Mouse (Mus musculus) heart, adult 2 months (tissue): Measurements from ENCODE around the gene Gpatch4. TPM values are rescaled to one million over a fixed set of nuclear protein-coding genes. Genes with fewer than 3 reads are reported as not detected.

Experiments
- DNase-seq, 2 experiments: peaks; one replicate each; pipeline ENCODE4 v3.0.0; 2021
- H3K27ac ChIP-seq: fragments of 200-600 bp; 2 replicates; pipeline ENCODE4 v1.8.1; 2022
- H3K27me3 ChIP-seq: fragments of 200-500 bp; 2 replicates; pipeline ENCODE4 v1.6.1; 2012; ENCODE audit warnings: mild to moderate bottlenecking, low read length, inconsistent platforms, mixed read lengths; ENCODE audit not compliant: control insufficient read depth, insufficient read depth
- H3K36me3 ChIP-seq: fragments of 200-500 bp; 2 replicates; pipeline ENCODE4 v1.6.1; 2012; ENCODE audit warnings: low read length, inconsistent platforms; ENCODE audit not compliant: control insufficient read depth, insufficient read depth
- H3K4me1 ChIP-seq: fragments of 200-500 bp; 2 replicates; pipeline ENCODE4 v1.6.1; 2011; ENCODE audit warnings: low read length; ENCODE audit not compliant: control insufficient read depth, insufficient read depth
- H3K4me3 ChIP-seq: fragments of 200-600 bp; 2 replicates; pipeline ENCODE4 v1.8.1; 2022
- H3K79me2 ChIP-seq: fragments of 200-500 bp; replicated peaks from 2 replicates; pipeline ENCODE4 v1.6.1; 2012; ENCODE audit warnings: mild to moderate bottlenecking, inconsistent platforms, low read length, moderate library complexity, mixed read lengths; ENCODE audit not compliant: control insufficient read depth, insufficient read depth
- H3K9ac ChIP-seq: fragments of 200-500 bp; 2 replicates; pipeline ENCODE4 v1.6.1; 2012; ENCODE audit warnings: low read depth, mild to moderate bottlenecking, control low read depth, inconsistent platforms, low read length, mixed read lengths
- CTCF ChIP-seq: fragments of 200-600 bp; IDR thresholded peaks from 2 replicates; pipeline ENCODE4 v1.8.1; 2022; ENCODE audit warnings: antibody characterized with exemption, mild to moderate bottlenecking, moderate library complexity
- EP300 ChIP-seq: fragments of 200-500 bp; IDR thresholded peaks from 2 replicates; pipeline ENCODE4 v1.6.1; 2011; ENCODE audit warnings: low read depth, low read length, control low read depth; ENCODE audit not compliant: insufficient read depth
- POLR2A ChIP-seq: fragments of 200-500 bp; IDR thresholded peaks from 2 replicates; pipeline ENCODE4 v1.6.1; 2011; ENCODE audit warnings: mild to moderate bottlenecking, low read depth, low read length, control low read depth; ENCODE audit not compliant: insufficient read depth
- WGBS: fragments of 180-500 bp; shearing (Covaris S2); methylation state at CpG from one replicate; pipeline ENCODE4 v1.1.7; 2018; 5-methylcytosine and 5-hydroxymethylcytosine counted together
- intact Hi-C: fragments of 180-260 bp; cut with DNase I; formaldehyde crosslinking; loops from one replicate; pipeline ENCODE4 v1.15.1; 2025
- polyA plus RNA-seq: library from polyadenylated mRNA; depleted of rRNA; stranded (reverse); fragments of >200 nt; gene quantifications from 2 replicates; pipeline ENCODE4 v1.2.3, GENCODE M21; 2012
- total RNA-seq, 2 experiments: library from RNA; stranded (reverse); gene quantifications; 2 replicates each; pipeline ENCODE4 v1.2.3; 2021

Gpatch4 gene
- total and polyA plus RNA-seq, 3 experiments = 4.3 to 9.9 (median 9.5) TPM

DNA sequence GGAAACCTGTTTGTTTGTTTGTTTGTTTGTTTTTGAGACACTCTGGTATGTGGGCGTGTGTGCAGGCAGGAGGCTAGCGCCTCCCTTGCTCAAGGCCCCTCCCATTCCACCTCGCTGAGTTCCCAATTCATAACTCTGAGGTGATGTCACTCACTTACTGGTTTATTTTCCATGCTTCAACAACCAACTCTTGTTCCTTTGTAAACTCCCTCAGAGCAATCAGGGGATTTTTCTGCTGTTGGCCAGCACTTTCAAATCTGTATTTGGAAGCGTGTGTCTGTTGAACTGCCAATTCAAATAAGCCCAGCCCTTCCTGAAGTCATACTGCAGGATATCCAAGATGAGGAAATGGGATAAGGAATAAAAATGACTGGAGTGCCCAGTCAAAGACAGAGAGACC is 39.8 kb downstream of the Gpatch4 start:
- Histone ChIP-seq H3K9ac (no peak overlapping the region), H3K27ac (no peak overlapping the region; the same call in 1 of the 2 replicates), H3K4me3 (no peak overlapping the region), H3K79me2 (no peaks in the 10 kb centered on the region), H3K36me3 (no peaks in the 10 kb centered on the region), H3K4me1 (peaks cover 1% of the 10 kb centered on the region; the same call in 1 of the 2 replicates), H3K27me3 (no peaks in the 10 kb centered on the region)
- 7% methylated on average over 4 of the region's 4 CpGs for whole genome bisulfite sequencing
- TF ChIP-seq POLR2A = no peak
- TF ChIP-seq EP300 = no peak
- TF ChIP-seq CTCF = no peak
- intact Hi-C loops = loop anchor here (2.0 kb wide), 1 partner anchor 40 kb away; the partner anchor contains the start of gene Gpatch4
- DNase-seq = peak in 1 of 2 experiments; percentile 16

DNA sequence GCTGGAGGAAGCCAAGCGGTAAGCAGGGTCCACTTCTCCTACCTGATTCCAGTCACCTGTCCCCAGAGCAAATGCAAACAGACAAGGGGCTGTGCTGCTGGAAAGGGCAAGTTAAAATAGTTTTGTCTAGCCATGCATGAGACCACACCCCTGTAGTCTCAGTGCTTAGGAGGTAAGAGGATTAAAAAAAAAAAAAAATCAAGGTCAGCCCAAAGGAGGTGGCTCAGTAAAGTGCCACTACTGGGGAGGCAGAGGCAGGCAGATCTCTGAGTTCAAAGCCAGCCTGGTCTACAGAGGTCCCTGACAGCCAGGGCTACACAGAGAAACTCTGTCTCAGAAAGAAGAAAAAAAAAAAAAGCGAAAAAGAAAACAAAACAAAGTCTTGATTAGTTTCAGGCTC is 41.1 kb downstream of the Gpatch4 start:
- Histone ChIP-seq H3K9ac (no peak overlapping the region), H3K27ac (no peak overlapping the region), H3K79me2 (no peaks in the 10 kb centered on the region), H3K4me1 (peaks cover 1% of the 10 kb centered on the region; the same call in 1 of the 2 replicates), H3K4me3 (no peak overlapping the region), H3K27me3 (no peaks in the 10 kb centered on the region), H3K36me3 (no peaks in the 10 kb centered on the region)
- WGBS = 92% methylated on average over 2 of the region's 2 CpGs
- no peak for DNase-seq
- TF ChIP-seq POLR2A = no peak
- no peak for TF ChIP-seq EP300
- no peak for TF ChIP-seq CTCF
- intact Hi-C loops = no loop called here

DNA sequence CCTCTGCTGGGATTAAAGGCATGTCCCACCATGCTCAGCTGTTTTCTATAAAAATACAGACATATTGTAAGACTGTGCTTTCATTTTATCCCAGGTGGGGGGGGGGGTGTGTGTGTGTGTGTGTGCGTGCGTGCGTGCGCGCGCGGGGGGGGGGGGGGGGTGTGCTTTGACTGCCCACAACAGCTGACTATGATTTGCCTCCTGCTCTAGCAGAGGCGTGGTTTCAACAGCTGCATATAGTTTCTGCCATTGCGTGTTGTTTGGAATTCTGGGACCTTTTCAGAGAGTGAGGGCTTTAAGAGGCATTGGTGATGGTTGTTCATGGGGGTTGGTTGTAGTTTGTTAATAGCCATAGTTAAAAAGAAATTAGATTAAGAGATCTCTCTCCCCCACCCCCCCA is 42.6 kb downstream of the Gpatch4 start:
- no peaks in the 10 kb centered on the region for H3K36me3 ChIP-seq
- no peak overlapping the region for H3K9ac ChIP-seq
- H3K27me3 ChIP-seq = no peaks in the 10 kb centered on the region
- WGBS = 83% methylated on average over 9 of the region's 9 CpGs
- DNase-seq = no peak
- peaks cover 1% of the 10 kb centered on the region; the same call in 1 of the 2 replicates for H3K4me1 ChIP-seq
- H3K27ac ChIP-seq = no peak overlapping the region
- TF ChIP-seq CTCF = no peak
- no peak for TF ChIP-seq POLR2A
- TF ChIP-seq EP300 = no peak
- H3K79me2 ChIP-seq = no peaks in the 10 kb centered on the region
- intact Hi-C loops = loop anchor here (5.0 kb wide), 1 partner anchor 72 kb away; no protein-coding TSS in a partner anchor
- no peak overlapping the region for H3K4me3 ChIP-seq

DNA sequence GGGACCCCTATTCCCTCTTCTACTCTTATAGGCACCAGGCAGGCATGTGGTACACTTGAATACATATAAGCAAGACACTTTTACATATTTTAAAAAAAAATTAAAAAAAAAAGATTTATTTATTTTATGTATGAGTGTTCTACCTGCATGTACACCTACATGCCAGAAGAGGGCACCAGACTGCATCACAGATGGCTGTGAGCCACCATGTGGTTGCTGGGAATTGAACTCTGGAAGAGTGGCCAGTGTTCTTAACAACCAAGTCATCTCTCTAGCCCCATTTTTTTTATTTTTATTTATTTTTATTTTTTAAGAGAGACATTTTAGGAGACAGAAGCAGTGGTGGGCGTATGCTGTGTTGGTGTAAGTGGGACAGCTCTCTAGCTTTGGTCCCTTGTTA is 44.8 kb downstream of the Gpatch4 start:
- Histone ChIP-seq H3K4me1 (no peaks in the 10 kb centered on the region; the same call in 1 of the 2 replicates), H3K79me2 (no peaks in the 10 kb centered on the region), H3K9ac (no peak overlapping the region), H3K27ac (no peak overlapping the region), H3K4me3 (no peak overlapping the region), H3K36me3 (no peaks in the 10 kb centered on the region), H3K27me3 (no peaks in the 10 kb centered on the region)
- TF ChIP-seq EP300 (0 out of 2 replicates have a peak, but pooled peaks have one; percentile 27), CTCF (no peak; the same call in 1 of the 2 replicates)
- 97% methylated on average over 1 of the region's 1 CpGs for WGBS
- intact Hi-C loops = loop anchor here (1.0 to 5.0 kb wide), 4 partner anchors 45 to 157 kb away; no protein-coding TSS in a partner anchor
- DNase-seq = peak in 1 of 2 experiments; percentile 24

DNA sequence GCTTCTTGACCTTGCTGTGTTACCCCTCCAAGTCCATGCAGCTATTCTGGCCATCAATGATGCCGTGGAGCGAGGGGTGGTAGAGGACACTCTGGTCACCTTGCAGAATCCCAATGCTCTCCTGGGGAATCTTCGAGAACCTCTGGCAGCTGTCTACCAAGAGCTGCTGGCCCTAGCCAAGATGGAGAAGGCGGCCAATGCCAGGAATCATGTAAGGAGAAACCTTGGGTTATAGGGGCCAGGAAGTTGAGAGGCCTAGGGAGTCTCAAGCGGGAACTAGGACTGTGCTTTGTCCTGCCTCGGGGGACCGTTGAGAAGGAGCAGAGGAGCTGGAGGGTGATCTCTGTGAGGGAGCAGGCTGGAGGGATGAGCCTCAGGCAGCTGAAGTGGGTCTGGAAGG is 47.2 kb downstream of the Gpatch4 start:
- H3K4me1 ChIP-seq = no peaks in the 10 kb centered on the region
- no peaks in the 10 kb centered on the region for H3K27me3 ChIP-seq
- no peak overlapping the region for H3K27ac ChIP-seq
- WGBS = 91% methylated on average over 7 of the region's 7 CpGs
- TF ChIP-seq POLR2A = no peak
- no peak for TF ChIP-seq CTCF
- H3K4me3 ChIP-seq = no peak overlapping the region
- DNase-seq = no peak
- H3K36me3 ChIP-seq = no peaks in the 10 kb centered on the region
- intact Hi-C loops = no loop called here
- no peaks in the 10 kb centered on the region for H3K79me2 ChIP-seq
- H3K9ac ChIP-seq = no peak overlapping the region

DNA sequence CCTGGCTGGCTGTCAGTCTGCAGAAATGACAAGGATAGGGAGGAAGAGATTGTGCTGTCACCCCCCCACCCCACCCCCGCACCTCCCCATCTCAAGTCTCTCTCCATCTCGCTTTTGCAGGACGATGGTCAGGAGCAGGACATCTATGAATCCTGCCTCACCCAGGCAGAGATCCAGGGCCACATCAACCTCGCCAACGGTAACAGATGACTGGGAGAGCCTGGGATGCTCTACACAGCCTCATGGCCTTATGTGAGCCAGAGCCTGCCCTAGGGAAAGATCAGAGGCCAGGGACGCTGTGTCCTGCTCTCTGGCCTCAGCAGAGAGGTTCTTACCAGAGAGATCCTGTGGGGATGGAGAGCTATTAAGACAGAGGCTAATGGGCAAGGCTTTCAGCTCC is 47.7 kb downstream of the Gpatch4 start:
- H3K27me3 ChIP-seq = no peaks in the 10 kb centered on the region
- no peak overlapping the region for H3K27ac ChIP-seq
- H3K36me3 ChIP-seq = no peaks in the 10 kb centered on the region
- intact Hi-C loops = no loop called here
- no peaks in the 10 kb centered on the region for H3K79me2 ChIP-seq
- no peak overlapping the region for H3K9ac ChIP-seq
- no peaks in the 10 kb centered on the region for H3K4me1 ChIP-seq
- DNase-seq = no peak
- no peak overlapping the region for H3K4me3 ChIP-seq
- no peak for TF ChIP-seq POLR2A
- no peak for TF ChIP-seq EP300
- 90% methylated on average over 6 of the region's 6 CpGs for WGBS
